Mouse (Mus musculus) splenic B cell, adult 2 months (primary cell): ENCODE results near the gene Ccdc3.
"Not testable (repeated sequence)": the region's sequence is repeated elsewhere in the genome, so short reads cannot be mapped to it uniquely, and the experiment has no call there.

Experiments
- DNase-seq: peaks from one replicate; pipeline ENCODE4 v3.0.0-alpha.2; 2011; ENCODE audit warnings: low read depth, low spot score
- H3K27me3 ChIP-seq: 2 replicates; pipeline ENCODE4 v1.6.1; 2012; ENCODE audit warnings: mild to moderate bottlenecking, low read length, moderate library complexity, mixed read lengths; ENCODE audit not compliant: control insufficient read depth, poor library complexity, insufficient read depth, severe bottlenecking
- H3K36me3 ChIP-seq: 2 replicates; pipeline ENCODE4 v1.6.1; 2012; ENCODE audit warnings: mild to moderate bottlenecking, low read length, moderate library complexity, mixed read lengths; ENCODE audit not compliant: control insufficient read depth, poor library complexity, insufficient read depth, severe bottlenecking

Ccdc3 gene

DNA sequence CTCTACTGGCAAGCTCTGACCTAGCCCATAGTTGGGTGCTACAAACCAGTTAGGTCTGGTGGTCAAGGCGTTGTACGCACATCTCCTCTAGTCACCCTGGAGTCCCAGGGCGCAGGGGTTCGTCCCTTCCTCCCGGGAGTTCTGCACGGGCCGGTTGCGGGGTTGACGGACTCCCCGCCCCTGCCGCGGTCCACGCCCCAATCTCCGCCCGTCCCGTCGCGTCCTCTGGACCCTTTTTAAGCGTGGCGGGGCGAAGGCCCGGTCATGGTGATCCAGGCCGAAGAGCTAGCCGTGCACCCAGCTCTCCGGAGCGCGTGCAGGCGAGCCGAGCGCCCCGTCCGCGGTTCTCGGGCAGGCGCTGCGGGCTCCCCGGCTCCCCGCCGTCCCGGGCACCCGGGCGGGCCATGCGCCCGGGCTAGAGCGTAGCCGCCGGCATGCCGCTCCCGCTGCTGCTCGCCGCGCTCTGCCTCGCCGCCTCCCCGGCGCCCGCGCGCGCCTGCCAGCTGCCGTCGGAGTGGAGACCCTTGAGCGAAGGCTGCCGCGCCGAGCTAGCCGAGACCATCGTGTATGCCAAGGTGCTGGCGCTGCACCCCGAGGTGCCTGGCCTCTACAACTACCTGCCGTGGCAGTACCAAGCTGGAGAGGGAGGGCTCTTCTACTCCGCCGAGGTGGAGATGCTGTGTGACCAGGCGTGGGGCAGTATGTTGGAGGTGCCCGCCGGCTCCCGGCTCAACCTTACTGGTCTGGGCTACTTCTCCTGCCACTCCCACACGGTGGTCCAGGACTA is at the start of gene Ccdc3:
Gene Ccdc3 (plus strand): TSS at position 277 of the 787 bp plus-strand sequence.
- H3K36me3 ChIP-seq: no peaks in the 10 kb centered on the region
- DNase-seq: no peak
- 0 out of 2 replicates have a peak, but pooled peaks cover 2% of the 10 kb centered on the region for H3K27me3 ChIP-seq

DNA sequence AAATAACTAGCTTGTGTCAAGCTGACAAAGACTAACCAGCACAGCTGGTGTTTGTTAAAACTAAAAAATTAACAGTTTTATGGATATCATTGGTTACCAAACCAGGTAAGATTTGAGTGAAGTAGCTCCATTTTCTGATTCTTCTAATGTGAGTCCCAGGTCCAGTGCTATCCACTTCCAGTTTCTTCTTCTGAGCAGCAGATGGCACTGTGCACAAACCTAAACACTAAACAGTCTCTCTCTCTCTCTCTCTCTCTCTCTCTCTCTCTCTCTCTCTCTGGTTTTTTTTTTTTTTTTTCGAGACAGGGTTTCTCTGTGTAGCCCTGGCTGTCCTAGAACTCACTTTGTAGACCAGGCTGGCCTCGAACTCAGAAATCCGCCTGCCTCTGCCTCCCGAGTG is 47.2 kb upstream of the Ccdc3 start:
- peak; percentile 53 for DNase-seq
- not testable (repeated sequence) for H3K27me3 ChIP-seq, H3K36me3 ChIP-seq

DNA sequence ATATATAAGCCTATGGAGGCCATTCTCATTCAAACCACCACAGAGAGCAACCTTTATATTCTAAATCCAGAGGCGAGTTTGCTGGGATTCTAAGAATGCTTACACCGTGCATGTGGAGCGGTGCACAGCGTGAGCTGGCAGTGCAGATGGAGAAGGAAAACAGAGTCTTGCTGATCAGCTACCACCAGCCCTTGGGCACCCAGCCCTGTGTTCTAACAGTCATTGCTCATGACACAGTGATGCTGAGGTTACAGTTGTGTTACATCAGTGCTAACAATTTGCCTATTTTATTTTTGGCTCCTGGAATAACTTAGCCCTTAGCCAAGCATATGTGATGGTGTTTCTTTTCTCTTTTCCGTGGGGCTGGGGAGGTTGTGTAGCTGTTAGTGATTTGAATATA is 42.7 kb upstream of the Ccdc3 start:
- no peak for DNase-seq
- Histone ChIP-seq H3K36me3 (no peaks in the 10 kb centered on the region), H3K27me3 (no peaks in the 10 kb centered on the region)

DNA sequence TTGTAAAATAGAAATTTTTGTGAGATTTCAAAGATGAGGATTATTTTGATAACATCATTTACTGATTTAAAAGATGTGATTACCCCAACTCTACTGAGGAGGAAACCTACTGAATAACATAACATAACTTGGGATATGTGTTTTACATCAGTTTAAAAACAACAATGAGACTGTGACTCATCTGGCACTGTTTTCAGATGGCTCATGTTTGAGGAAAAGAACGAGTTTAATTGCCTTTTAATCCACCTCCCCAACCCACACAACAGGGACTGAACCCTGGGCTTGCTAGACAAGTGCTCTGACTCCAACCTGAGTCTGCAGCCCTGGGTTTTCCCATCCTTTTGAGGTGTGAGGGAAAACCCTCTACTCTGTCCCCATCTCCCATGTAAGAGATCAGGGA is 42.3 kb upstream of the Ccdc3 start:
- DNase-seq: no peak
- H3K27me3 ChIP-seq: no peaks in the 10 kb centered on the region
- H3K36me3 ChIP-seq: no peaks in the 10 kb centered on the region

DNA sequence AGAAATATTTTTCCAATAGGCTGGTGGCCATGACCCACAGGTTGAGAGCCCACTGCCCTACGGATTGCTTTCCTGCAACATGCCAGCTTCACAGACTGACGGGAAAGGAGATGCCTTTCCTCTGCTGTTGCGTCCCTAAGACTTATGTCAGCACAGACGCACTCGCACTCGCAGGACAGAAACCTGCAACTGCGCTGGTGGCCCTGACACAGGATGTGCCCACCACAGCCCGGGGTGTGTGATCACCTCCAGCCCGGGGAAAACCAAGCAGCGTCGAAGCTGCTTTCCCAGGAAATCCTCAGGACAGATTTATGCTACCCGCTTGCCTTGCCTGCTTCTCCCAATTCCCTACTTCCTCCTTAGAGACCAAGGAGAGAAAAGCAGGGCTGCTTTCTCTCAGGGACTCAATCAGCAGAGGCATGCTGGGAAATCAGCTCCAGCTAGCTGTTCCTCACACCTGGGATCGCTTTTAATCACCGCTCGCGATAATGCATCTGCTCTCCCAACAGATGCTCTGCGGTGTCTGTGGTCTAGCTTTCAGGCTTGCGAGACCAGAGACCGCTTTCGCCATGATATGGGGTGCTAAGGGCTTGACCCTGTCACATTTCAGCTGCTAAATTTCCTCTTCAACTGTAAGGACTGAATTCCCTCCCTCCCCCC is 39.7 kb upstream of the Ccdc3 start:
- Histone ChIP-seq H3K36me3 (no peaks in the 10 kb centered on the region), H3K27me3 (no peaks in the 10 kb centered on the region)
- no peak for DNase-seq

DNA sequence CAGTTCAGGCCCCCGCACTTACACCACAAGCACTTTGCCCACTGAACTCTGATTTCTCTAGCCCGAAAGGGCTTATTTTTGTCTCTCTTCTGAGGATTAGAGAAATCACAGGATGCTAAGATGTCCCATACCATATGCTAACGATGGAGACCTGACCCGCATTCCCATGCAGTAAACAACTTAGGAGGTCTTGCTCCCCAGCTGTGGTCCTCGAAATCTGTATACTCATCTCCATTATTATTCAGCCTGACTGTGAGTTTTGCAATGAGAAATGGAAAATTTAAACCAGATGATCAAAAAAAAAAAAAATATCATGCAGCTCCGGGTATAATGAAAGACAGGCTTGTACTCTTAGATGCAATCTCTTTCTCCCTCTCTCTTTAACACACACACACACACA is 38.4 kb upstream of the Ccdc3 start:
- Histone ChIP-seq H3K36me3 (no peaks in the 10 kb centered on the region), H3K27me3 (no peaks in the 10 kb centered on the region)
- DNase-seq: no peak

DNA sequence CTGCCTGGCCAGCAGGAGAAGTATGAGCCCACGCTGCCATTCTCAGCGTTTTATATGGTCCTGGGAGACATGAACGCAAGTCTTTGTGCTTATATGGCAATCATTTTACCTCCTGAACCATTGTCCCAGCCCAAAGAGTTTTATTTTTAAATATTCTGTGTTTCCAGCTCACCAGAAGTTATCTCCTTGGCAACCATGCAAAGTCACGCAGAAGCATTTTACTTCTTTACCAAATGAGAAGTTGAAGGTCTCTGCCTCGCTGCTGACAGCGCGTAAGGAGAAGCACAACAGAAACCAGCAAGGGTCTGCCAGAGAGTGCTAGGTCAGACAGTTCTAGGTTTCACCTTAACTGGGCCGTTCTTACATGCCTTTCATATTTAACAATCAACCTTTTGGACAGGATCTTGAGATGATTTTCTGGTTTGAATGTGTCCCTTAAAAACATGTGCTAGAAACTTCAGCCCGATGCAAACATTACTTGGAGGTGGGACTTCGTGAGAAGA is 35.8 kb upstream of the Ccdc3 start:
- H3K27me3 ChIP-seq: no peaks in the 10 kb centered on the region

DNA sequence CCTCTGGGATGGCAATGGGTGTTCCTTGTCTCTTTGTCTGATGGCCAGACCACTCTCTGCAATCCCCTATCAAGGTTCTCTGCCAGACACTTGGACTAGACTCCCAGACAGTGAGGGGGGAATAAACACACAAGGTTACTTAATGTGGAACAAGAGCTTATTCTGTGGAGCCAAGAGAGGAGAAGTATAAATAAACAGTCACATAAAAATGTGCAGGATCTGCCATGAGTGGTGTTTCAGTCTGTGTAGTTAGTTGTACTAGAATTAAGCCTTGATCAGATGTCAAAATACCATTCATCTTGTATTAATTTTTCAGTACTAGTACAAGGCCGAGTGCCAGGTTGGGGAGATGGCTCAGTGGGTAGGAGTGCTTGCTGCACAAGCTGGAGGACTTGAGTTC is 34.7 kb upstream of the Ccdc3 start:
- Histone ChIP-seq H3K36me3 (no peaks in the 10 kb centered on the region), H3K27me3 (no peaks in the 10 kb centered on the region)
- no peak for DNase-seq

More for the DNA sequence above, 35.8 kb upstream of the Ccdc3 start:
- no peaks in the 10 kb centered on the region for H3K36me3 ChIP-seq
- no peak for DNase-seq

DNA sequence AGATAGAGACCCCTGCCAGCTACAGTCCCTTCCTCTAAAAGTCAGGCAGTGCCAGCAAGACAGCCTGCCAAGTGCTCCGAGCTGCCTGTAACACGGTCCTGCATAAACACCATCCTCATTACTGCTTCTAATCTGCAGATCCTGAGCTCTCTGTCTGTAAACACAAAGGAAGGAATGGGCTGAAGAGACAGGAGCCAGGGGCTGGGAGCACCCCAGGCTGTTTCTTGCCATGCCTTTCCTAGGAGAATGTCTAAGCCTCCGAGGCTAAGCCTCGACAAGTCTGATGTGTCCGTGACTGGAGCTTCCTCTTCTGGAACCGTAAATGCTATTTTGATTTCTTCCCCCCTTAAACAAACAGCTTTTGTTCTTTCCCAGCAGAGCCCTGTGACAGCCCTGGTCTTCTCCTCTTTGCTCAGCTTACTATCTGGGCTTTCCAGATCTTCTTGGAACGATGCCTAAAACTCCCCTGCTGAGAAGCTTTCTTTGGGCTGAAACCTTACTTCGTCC is 24.7 kb upstream of the Ccdc3 start:
- DNase-seq: no peak
- Histone ChIP-seq H3K27me3 (no peaks in the 10 kb centered on the region), H3K36me3 (no peaks in the 10 kb centered on the region)

DNA sequence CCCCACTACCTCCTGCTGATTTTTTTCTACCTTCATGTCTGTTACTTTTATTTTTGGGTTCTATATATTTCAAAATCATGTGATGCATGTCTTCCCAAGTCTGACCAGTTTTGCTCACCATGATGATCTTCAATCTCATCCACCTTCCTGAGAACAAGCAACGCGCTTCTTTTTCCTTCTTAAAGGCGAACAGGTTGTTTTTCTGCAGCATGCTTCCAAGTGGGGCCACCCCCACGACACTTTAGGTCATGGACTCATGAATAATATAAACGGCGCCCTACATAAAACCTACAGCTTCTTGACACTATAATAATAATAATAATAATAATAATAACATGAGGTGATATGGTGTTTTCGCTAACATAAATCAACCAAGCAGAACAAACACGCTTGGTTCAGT is 23.2 kb upstream of the Ccdc3 start:
- no peak for DNase-seq
- Histone ChIP-seq H3K27me3 (no peaks in the 10 kb centered on the region), H3K36me3 (no peaks in the 10 kb centered on the region)

DNA sequence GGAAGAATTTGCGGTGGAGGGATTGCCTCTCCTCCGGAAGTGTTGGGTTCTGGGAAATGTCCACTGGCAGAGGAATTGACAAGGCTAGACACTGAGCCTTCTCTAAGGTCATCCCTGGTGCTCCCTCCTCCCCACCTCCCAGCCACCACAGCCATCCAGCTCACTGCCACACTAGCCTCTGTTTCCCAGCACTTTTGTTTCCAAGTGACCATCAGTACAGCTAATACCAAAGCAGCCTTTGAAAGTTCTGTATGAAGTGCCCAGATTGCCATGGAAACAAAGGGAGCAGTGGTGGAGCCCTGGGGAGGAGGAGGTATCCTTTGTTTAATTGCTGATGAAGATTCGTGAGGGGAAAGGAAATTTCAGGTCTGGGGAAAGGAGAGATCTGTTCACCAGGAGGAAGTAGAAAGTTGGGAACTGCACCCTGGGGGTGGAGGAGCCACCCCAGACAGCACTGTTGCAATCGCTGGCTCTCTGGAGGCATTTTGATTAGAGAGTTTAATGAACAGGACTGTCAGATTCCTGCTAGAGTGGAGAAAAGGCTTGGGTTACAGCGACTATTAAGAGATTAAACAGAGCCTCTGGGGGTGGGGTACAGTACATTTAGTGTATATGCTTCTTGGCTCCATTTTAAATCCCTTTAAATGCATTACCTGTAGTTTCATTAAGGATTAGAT is 20.6 kb upstream of the Ccdc3 start:
- no peak for DNase-seq
- Histone ChIP-seq H3K36me3 (no peaks in the 10 kb centered on the region), H3K27me3 (no peaks in the 10 kb centered on the region)

DNA sequence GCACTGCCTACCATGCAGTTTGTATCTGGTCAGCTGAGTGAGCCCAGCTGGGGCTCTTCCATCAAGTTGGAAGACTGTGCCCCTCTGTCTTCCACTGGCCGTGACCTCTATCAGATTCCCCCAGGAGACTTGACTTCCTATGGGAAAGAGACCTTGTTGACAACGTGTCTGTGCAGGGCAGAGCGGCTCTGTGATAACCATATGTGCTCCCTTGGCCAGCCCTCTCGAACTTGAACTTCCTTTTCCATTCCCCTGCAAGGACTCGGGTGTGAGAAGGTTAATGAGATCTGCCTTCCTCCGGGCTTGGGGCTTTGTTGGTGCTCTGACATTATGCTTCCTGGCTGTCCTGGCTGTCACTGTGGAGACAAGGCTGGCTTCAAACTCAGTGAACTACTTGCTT is 12.1 kb upstream of the Ccdc3 start:
- Histone ChIP-seq H3K36me3 (no peaks in the 10 kb centered on the region), H3K27me3 (no peaks in the 10 kb centered on the region)
- DNase-seq: no peak

DNA sequence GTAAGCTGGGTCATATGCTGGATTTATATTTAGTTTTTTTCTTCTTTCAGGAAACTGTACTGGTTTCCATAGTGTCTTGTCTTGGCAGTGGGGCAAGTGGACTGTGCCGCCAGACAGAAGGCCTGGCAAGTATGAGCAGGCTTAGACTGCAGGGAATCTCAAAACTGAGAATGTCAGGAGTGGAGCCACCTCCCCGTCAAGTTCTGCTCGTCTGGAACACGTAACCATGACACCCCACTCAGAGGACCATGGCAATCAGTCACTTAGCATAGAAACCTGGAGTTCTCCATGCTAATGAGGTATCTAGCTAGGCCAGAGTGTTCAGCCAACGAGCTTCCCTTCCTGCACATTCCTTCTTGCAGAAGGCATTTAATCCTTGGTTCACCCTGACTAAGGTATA is 10.2 kb upstream of the Ccdc3 start:
- DNase-seq: no peak
- Histone ChIP-seq H3K27me3 (no peaks in the 10 kb centered on the region), H3K36me3 (no peaks in the 10 kb centered on the region)

DNA sequence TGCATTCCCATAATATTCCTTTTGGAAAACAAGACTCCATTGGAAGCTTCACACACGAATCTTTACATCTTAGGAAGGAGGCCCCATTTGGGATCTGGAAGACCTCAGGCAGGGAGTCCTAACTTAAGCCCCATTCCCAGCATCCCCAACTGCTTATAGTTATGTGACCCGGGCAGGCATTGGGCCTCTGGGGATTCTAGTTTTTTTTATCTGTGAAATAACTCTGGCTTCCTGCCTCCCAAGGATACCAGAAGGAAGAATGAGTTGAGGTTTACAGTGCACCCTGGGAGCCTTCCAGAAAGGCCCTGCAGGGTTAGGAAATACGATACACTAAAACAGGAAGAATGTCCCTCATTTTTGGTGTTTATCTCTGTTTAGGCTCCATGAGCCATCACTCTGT is 8.5 kb upstream of the Ccdc3 start:
- no peak for DNase-seq
- H3K27me3 ChIP-seq: no peaks in the 10 kb centered on the region
- H3K36me3 ChIP-seq: no peaks in the 10 kb centered on the region

DNA sequence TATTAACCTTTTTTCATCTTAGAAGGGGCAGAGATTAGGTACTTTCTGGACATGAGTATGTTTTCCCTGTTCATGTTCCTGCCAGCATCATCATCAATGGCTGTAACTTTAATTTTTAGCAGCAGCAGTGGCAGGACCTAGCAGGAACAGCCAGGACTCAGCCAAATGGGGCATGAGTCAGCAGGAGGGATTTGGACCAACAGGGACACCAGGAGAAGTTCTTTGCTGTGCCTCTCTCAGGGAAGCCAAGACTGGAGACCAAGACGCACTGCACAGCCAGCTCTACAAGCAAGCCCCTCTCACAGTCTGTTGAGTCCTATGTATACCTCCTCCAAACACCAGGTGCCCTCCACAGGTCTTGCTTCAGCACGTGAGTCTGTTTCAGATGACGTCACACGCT is 5.5 kb upstream of the Ccdc3 start:
- Histone ChIP-seq H3K36me3 (no peaks in the 10 kb centered on the region), H3K27me3 (no peaks in the 10 kb centered on the region)
- DNase-seq: no peak
